Comparison of ENCODE assay signal across 11 mouse cellular contexts in genomic region chr15:81835007-81835880, GRCm38 (mm10). TPM values are rescaled to one million over a fixed set of nuclear protein-coding genes. Genes with fewer than 3 reads are reported as not detected.
DNase-seq lines count a peak whose midpoint lies in the region; ATAC-seq and TF ChIP-seq lines count a peak whose summit lies in the region.
"Had no signal": no experiment of that assay in that cellular context is flagged by ENCODE, and none has a peak within 500 bp of the region (broad histone marks: within the 10 kb centered on the region; RNA-seq: fewer than 3 reads in every experiment).

No protein-coding gene starts in this region.

- H3K9ac ChIP-seq in heart, embryonic 11.5 days (ENCODE audit: low read depth, low read length), result no peak overlapping the region; the same call in 1 of the 2 replicates
- H3K9ac ChIP-seq in embryonic facial prominence, embryonic 14.5 days (ENCODE audit: low read depth, low read length), result peak overlapping the region; percentile 67; the same call in 1 of the 2 replicates
- 0 out of 2 replicates have a peak overlapping the region, but pooled peaks have one; percentile 8 for H3K9ac ChIP-seq in intestine, embryonic 14.5 days (ENCODE audit: low read length)
- no peak overlapping the region; the same call in 1 of the 2 replicates for H3K9ac ChIP-seq in limb, embryonic 14.5 days (ENCODE audit: low read depth, low read length, severe bottlenecking)
- H3K9ac ChIP-seq: hindbrain, embryonic 15.5 days had no signal

- peak overlapping the region; percentile 64; the same call in 1 of the 2 replicates for H3K4me2 ChIP-seq in heart, embryonic 11.5 days
- peak overlapping the region; percentile 69 for H3K4me2 ChIP-seq in embryonic facial prominence, embryonic 14.5 days (ENCODE audit: low read depth, low read length)
- H3K4me2 ChIP-seq in intestine, embryonic 14.5 days (ENCODE audit: low read length), result peak overlapping the region; percentile 45
- peak overlapping the region; percentile 66 for H3K4me2 ChIP-seq in limb, embryonic 14.5 days (replicated peaks; ENCODE audit: low read depth, low read length, severe bottlenecking)

- TF ChIP-seq POLR2A in limb, embryonic 14.5 days (IDR thresholded peaks at IDR 0.05; ENCODE audit: borderline replicate concordance, extremely low read depth, insufficient read depth, insufficient read length), result no peak

- H3K4me3 ChIP-seq in heart, embryonic 11.5 days (ENCODE audit: low read depth, low read length), result no peak overlapping the region; the same call in 1 of the 2 replicates
- H3K4me3 ChIP-seq in embryonic facial prominence, embryonic 14.5 days (ENCODE audit: low read depth, low read length), result no peak overlapping the region
- H3K4me3 ChIP-seq in intestine, embryonic 14.5 days (ENCODE audit: low read depth, low read length), result no peak overlapping the region; the same call in 1 of the 2 replicates
- H3K4me3 ChIP-seq in limb, embryonic 14.5 days (replicated peaks; ENCODE audit: low read length), result no peak overlapping the region

- DNase-seq in heart, adult 8-10 months (ENCODE audit: low spot score), result no peak
- no peak for DNase-seq in embryonic facial prominence, embryonic 14.5 days (ENCODE audit: low spot score)
- no peak for DNase-seq in intestine, embryonic 14.5 days (ENCODE audit: low spot score)
- DNase-seq in limb, embryonic 14.5 days (ENCODE audit: low spot score), result no peak
- DNase-seq in embryo, embryonic 10.5 days (ENCODE audit: low spot score), result no peak
- DNase-seq in layer of hippocampus, adult 18-20 months (ENCODE audit: low spot score in 2 of 2), result no peak
- DNase-seq in urinary bladder, postnatal 4 days (ENCODE audit: low spot score in 2 of 2), result no peak
- DNase-seq: lung, postnatal 10 days had no signal

- no peak for ATAC-seq in heart, embryonic 11.5 days (replicated peaks; ENCODE audit: insufficient number of reproducible peaks, low FRiP score, low TSS enrichment)
- ATAC-seq in embryonic facial prominence, embryonic 14.5 days (ENCODE audit: low read depth), result no peak
- no peak for ATAC-seq in intestine, embryonic 14.5 days (replicated peaks; ENCODE audit: low FRiP score, low TSS enrichment, low read depth)
- no peak for ATAC-seq in limb, embryonic 14.5 days (ENCODE audit: low FRiP score, low read depth)

- no peaks in the 10 kb centered on the region for H3K27me3 ChIP-seq in heart, embryonic 11.5 days (ENCODE audit: control insufficient read depth, insufficient read depth, low read length)
- H3K27me3 ChIP-seq in embryonic facial prominence, embryonic 14.5 days (replicated peaks; ENCODE audit: control insufficient read depth, insufficient read depth, low read length), result no peaks in the 10 kb centered on the region
- no peaks in the 10 kb centered on the region for H3K27me3 ChIP-seq in intestine, embryonic 14.5 days (replicated peaks; ENCODE audit: control insufficient read depth, insufficient read depth, low read length)
- H3K27me3 ChIP-seq in limb, embryonic 14.5 days (ENCODE audit: control insufficient read depth, insufficient read depth, low read length), result no peaks in the 10 kb centered on the region

- peaks cover 9% of the 10 kb centered on the region; the same call in 1 of the 2 replicates for H3K4me1 ChIP-seq in heart, embryonic 11.5 days (ENCODE audit: control insufficient read depth, insufficient read depth, low read length)
- H3K4me1 ChIP-seq in embryonic facial prominence, embryonic 14.5 days (ENCODE audit: control insufficient read depth, insufficient read depth, low read length), result peaks cover 18% of the 10 kb centered on the region
- H3K4me1 ChIP-seq in intestine, embryonic 14.5 days (replicated peaks; ENCODE audit: control insufficient read depth, insufficient read depth, low read length), result peaks cover 12% of the 10 kb centered on the region
- peaks cover 20% of the 10 kb centered on the region for H3K4me1 ChIP-seq in limb, embryonic 14.5 days (ENCODE audit: control insufficient read depth, insufficient read depth, low read length)

- H3K27ac ChIP-seq in heart, embryonic 11.5 days (ENCODE audit: low read depth, low read length), result no peak overlapping the region
- peak overlapping the region; percentile 71; the same call in 1 of the 2 replicates for H3K27ac ChIP-seq in embryonic facial prominence, embryonic 14.5 days (replicated peaks; ENCODE audit: low read depth, low read length)
- no peak overlapping the region for H3K27ac ChIP-seq in intestine, embryonic 14.5 days (ENCODE audit: low read depth)
- H3K27ac ChIP-seq in limb, embryonic 14.5 days (replicated peaks; ENCODE audit: low read depth, low read length), result no peak overlapping the region
- H3K27ac ChIP-seq: hindbrain, embryonic 15.5 days had no signal

- no peaks in the 10 kb centered on the region for H3K36me3 ChIP-seq in heart, embryonic 11.5 days (ENCODE audit: control insufficient read depth, insufficient read depth, low read length)
- no peaks in the 10 kb centered on the region for H3K36me3 ChIP-seq in embryonic facial prominence, embryonic 14.5 days (ENCODE audit: control insufficient read depth, insufficient read depth, low read length)
- H3K36me3 ChIP-seq in intestine, embryonic 14.5 days (ENCODE audit: control insufficient read depth, insufficient read depth, low read length), result no peaks in the 10 kb centered on the region
- H3K36me3 ChIP-seq in limb, embryonic 14.5 days (ENCODE audit: control insufficient read depth, insufficient read depth, low read length), result no peaks in the 10 kb centered on the region
- H3K36me3 ChIP-seq: G1E; hindbrain, embryonic 15.5 days had no signal

- 68% methylated on average over 10 of the region's 10 CpGs for WGBS in heart, embryonic 11.5 days (ENCODE audit: insufficient replicate concordance)
- 75% methylated on average over 10 of the region's 10 CpGs for WGBS in embryonic facial prominence, embryonic 14.5 days
- 58% methylated on average over 10 of the region's 10 CpGs for WGBS in intestine, embryonic 14.5 days
- 53% methylated on average over 10 of the region's 10 CpGs for WGBS in limb, embryonic 14.5 days

- no peaks in the 10 kb centered on the region for H3K9me3 ChIP-seq in heart, embryonic 11.5 days (replicated peaks; ENCODE audit: control insufficient read depth, low read length)
- H3K9me3 ChIP-seq in embryonic facial prominence, embryonic 14.5 days (ENCODE audit: control insufficient read depth, low read length), result no peaks in the 10 kb centered on the region
- H3K9me3 ChIP-seq in intestine, embryonic 14.5 days (ENCODE audit: control insufficient read depth, low read length), result no peaks in the 10 kb centered on the region
- no peaks in the 10 kb centered on the region for H3K9me3 ChIP-seq in limb, embryonic 14.5 days (ENCODE audit: control insufficient read depth, low read length)
- H3K9me3 ChIP-seq: G1E; hindbrain, embryonic 15.5 days had no signal

RNA-seq across cellular contexts. Expression of gene Tob2, which starts 23.4 kb away (rescaled TPM):
- polyA plus RNA-seq in heart, embryonic 11.5 days (2014; fragmentation: Nextera tagmentation; extraction: Ambion mirVana), result 9.9 and 12.1 TPM in 2 replicates
- 100 to 1,000 TPM in 1 of 4 experiments, 10 to 100 TPM in 3; 50.6 to 129 (median 74.7) TPM for total RNA-seq in heart, adult 8-10 months (2022)
- 23.0 and 26.8 TPM in 2 replicates for polyA plus RNA-seq in embryonic facial prominence, embryonic 14.5 days (2014; fragmentation: Nextera tagmentation; extraction: Ambion mirVana)
- polyA plus RNA-seq in intestine, embryonic 14.5 days (2014; fragmentation: Nextera tagmentation; extraction: Ambion mirVana), result 23.0 TPM in 2 replicates
- 23.7 and 28.1 TPM in 2 replicates for polyA plus RNA-seq in limb, embryonic 14.5 days (2012; rRNA removed)
- 23.4 and 24.7 TPM in 2 replicates for polyA plus RNA-seq in limb, embryonic 14.5 days (2014; fragmentation: Nextera tagmentation; extraction: Ambion mirVana)
- 10 to 100 TPM; 33.8 to 45.2 TPM for total RNA-seq in layer of hippocampus, adult 18-20 months (2021)

RNA-seq across cellular contexts. Expression of gene Tef, which starts 33.0 kb away (rescaled TPM):
- polyA plus RNA-seq in heart, embryonic 11.5 days (2014; fragmentation: Nextera tagmentation; extraction: Ambion mirVana), result 15.0 and 16.3 TPM in 2 replicates
- total RNA-seq in heart, adult 8-10 months (2022), result 100 to 1,000 TPM; 125 to 157 (median 155) TPM
- 25.5 and 29.3 TPM in 2 replicates for polyA plus RNA-seq in embryonic facial prominence, embryonic 14.5 days (2014; fragmentation: Nextera tagmentation; extraction: Ambion mirVana)
- polyA plus RNA-seq in intestine, embryonic 14.5 days (2014; fragmentation: Nextera tagmentation; extraction: Ambion mirVana), result 17.7 and 21.0 TPM in 2 replicates
- polyA plus RNA-seq in limb, embryonic 14.5 days (2012; rRNA removed), result 45.7 and 49.2 TPM in 2 replicates
- 25.5 and 29.3 TPM in 2 replicates for polyA plus RNA-seq in limb, embryonic 14.5 days (2014; fragmentation: Nextera tagmentation; extraction: Ambion mirVana)
- total RNA-seq in layer of hippocampus, adult 18-20 months (2021), result 100 to 1,000 TPM; 293 to 297 TPM

RNA-seq across cellular contexts. Expression of gene Phf5a, which starts 36.5 kb away (rescaled TPM):
- polyA plus RNA-seq in heart, embryonic 11.5 days (2014; fragmentation: Nextera tagmentation; extraction: Ambion mirVana), result 119 and 131 TPM in 2 replicates
- total RNA-seq in heart, adult 8-10 months (2022), result 10 to 100 TPM; 31.9 to 39.3 (median 33.9) TPM
- polyA plus RNA-seq in embryonic facial prominence, embryonic 14.5 days (2014; fragmentation: Nextera tagmentation; extraction: Ambion mirVana), result 138 and 146 TPM in 2 replicates
- 179 and 194 TPM in 2 replicates for polyA plus RNA-seq in intestine, embryonic 14.5 days (2014; fragmentation: Nextera tagmentation; extraction: Ambion mirVana)
- 91.7 and 96.8 TPM in 2 replicates for polyA plus RNA-seq in limb, embryonic 14.5 days (2012; rRNA removed)
- 159 and 163 TPM in 2 replicates for polyA plus RNA-seq in limb, embryonic 14.5 days (2014; fragmentation: Nextera tagmentation; extraction: Ambion mirVana)
- total RNA-seq in layer of hippocampus, adult 18-20 months (2021), result 10 to 100 TPM; 34.3 to 36.2 TPM

RNA-seq across cellular contexts. Expression of gene Aco2, which starts 36.9 kb away (rescaled TPM):
- 398 and 483 TPM in 2 replicates for polyA plus RNA-seq in heart, embryonic 11.5 days (2014; fragmentation: Nextera tagmentation; extraction: Ambion mirVana)
- total RNA-seq in heart, adult 8-10 months (2022), result 1,000 to 10,000 TPM; 2,119 to 2,448 (median 2,260) TPM
- 160 and 165 TPM in 2 replicates for polyA plus RNA-seq in embryonic facial prominence, embryonic 14.5 days (2014; fragmentation: Nextera tagmentation; extraction: Ambion mirVana)
- polyA plus RNA-seq in intestine, embryonic 14.5 days (2014; fragmentation: Nextera tagmentation; extraction: Ambion mirVana), result 171 and 178 TPM in 2 replicates
- 158 and 183 TPM in 2 replicates for polyA plus RNA-seq in limb, embryonic 14.5 days (2012; rRNA removed)
- polyA plus RNA-seq in limb, embryonic 14.5 days (2014; fragmentation: Nextera tagmentation; extraction: Ambion mirVana), result 127 and 134 TPM in 2 replicates
- total RNA-seq in layer of hippocampus, adult 18-20 months (2021), result 100 to 1,000 TPM; 452 to 460 TPM

Comparison
In these comparisons a context has a peak if more than half of its experiments do, and no peak if none do; other contexts are left out.
1. H3K9ac ChIP-seq: peak in embryonic facial prominence, embryonic 14.5 days (single experiment) and intestine, embryonic 14.5 days (single experiment); none in heart, embryonic 11.5 days (single experiment) and limb, embryonic 14.5 days (single experiment).
2. Peak in every context shown above with its lines, with median percentiles within 50 percentile points of each other: H3K4me2 ChIP-seq.